Mouse (Mus musculus): ENCODE data around the gene Chd3. TPM values are rescaled to one million over a fixed set of nuclear protein-coding genes. Genes with fewer than 3 reads are reported as not detected.

Chd3 gene
- polyA plus RNA-seq, 1 experiment from 2014 or later: 56.7 TPM

DNA sequence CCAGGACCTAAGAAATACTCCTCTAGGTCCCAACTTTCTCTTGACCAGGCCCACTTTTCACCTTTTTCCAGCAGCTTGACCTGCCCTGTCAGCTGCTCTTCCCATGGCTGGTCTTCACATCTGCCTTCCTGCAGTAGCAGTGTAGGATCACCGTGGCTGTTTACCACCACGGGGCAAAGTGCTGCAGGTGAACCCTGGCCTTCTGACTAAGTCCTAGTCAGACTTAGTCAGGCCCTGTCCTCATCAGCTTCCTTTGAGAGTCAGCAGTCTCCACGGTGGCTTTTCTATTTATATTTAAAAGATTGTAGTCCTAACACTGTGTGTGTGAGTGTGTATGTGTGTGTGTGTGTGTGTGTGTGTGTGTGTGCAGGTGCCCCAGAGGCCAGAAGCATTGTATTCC lies 8.6 kb upstream of the Chd3 start:
- no peak for ATAC-seq (ENCODE audit: borderline replicate concordance, extremely low read depth, low FRiP score, low TSS enrichment)
- Histone ChIP-seq H3K9me3 (no peaks in the 10 kb centered on the region), H3K36me3 (peaks cover 28% of the 10 kb centered on the region; the same call in 1 of the 2 replicates), H3K9ac (no peak overlapping the region), H3K27ac (no peak overlapping the region), H3K4me1 (0 out of 2 replicates have a peak, but pooled peaks cover 3% of the 10 kb centered on the region), H3K4me3 (no peak overlapping the region), H3K27me3 (no peaks in the 10 kb centered on the region), H3K4me2 (no peak overlapping the region)
- WGBS: 64% methylated on average over 3 of the region's 3 CpGs

DNA sequence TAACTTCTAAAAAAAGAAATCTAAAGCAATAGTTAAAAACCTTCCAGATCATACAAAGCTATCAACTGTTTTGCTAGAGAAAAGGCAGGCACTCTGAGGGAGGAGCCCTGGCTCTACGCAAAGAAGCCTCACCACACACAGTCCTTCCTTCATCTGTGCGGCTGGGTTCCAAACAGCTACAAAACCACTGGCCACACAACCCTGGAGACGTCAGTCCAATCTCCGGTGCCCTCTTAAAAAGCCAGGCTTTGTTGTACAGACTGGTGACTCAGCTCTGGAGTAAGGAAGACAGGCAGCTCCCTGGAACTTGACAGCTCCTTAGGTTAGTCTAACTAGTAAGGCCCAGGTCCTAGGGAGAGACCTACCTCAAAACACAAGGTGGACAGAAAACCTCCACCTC lies 6.4 kb upstream of the Chd3 start:
- WGBS: 84% methylated on average over 4 of the region's 4 CpGs
- H3K4me2 ChIP-seq: no peak overlapping the region
- peaks cover 30% of the 10 kb centered on the region; the same call in 1 of the 2 replicates for H3K36me3 ChIP-seq
- no peaks in the 10 kb centered on the region for H3K27me3 ChIP-seq
- peaks cover 24% of the 10 kb centered on the region for H3K4me1 ChIP-seq
- ATAC-seq (ENCODE audit: borderline replicate concordance, extremely low read depth, low FRiP score, low TSS enrichment): no peak
- no peak overlapping the region for H3K4me3 ChIP-seq
- no peak overlapping the region for H3K9ac ChIP-seq
- no peaks in the 10 kb centered on the region for H3K9me3 ChIP-seq
- no peak overlapping the region for H3K27ac ChIP-seq

DNA sequence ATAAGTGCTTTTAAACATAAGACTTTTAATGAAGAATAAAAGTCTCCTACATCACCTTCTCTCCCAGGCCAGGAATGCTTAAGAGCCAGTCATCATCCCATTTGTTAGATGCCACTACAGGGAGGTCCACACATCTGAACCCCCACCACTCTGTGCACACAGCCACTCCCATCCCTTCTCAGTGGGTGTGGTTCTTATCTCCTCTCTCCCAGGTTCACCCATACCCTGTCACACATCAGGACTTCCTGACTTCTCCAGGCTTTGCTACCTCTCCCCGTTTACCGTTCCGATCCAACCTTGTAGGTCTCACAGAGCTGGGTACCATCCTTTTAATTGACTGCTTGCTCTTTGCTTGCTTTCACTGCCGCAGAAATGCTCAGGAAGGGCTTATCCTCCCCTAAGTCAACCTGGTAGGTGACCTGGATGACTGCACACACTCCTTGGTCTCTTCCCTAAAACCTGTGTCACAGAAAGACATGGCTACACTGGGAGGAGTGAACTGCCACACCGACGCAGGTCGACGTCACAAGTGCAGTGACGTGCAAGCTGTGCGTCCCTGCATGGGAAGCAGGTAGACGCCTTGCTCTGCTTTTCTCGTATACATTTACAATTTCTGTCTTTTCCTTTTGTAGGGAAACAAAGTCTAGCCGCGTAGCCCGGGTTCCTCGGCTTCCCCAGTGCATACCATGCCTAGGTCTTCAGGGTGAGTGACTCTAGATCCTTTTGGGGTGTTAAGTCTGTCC lies 4.2 kb upstream of the Chd3 start:
- Histone ChIP-seq H3K4me3 (no peak overlapping the region), H3K27me3 (no peaks in the 10 kb centered on the region), H3K27ac (no peak overlapping the region), H3K9me3 (no peaks in the 10 kb centered on the region), H3K4me2 (no peak overlapping the region), H3K9ac (no peak overlapping the region), H3K4me1 (peaks cover 30% of the 10 kb centered on the region), H3K36me3 (peaks cover 30% of the 10 kb centered on the region; the same call in 1 of the 2 replicates)
- 89% methylated on average over 16 of the region's 16 CpGs for WGBS
- no peak for ATAC-seq (ENCODE audit: borderline replicate concordance, extremely low read depth, low FRiP score, low TSS enrichment)

DNA sequence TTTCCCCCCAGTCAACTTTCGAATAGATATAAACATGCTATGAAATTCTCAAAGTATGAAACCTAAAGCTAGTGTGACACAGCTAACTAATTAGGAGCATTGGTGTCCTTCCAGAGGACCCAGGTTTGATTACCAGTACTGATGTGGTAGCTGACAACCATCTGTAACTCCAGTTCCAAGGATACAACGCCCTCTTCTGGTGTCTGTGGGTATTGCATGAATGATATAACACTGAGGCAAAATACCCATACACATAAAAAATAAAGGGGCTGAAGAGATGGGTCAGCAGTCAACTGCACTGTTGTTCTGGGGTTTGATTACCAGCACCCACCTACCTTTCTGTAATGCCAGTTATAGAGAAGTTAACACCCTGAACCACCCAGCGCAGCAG lies 3.6 kb upstream of the Chd3 start:
- 50% methylated on average over 3 of the region's 3 CpGs for WGBS
- H3K4me3 ChIP-seq: no peak overlapping the region
- H3K4me1 ChIP-seq: peaks cover 33% of the 10 kb centered on the region
- no peaks in the 10 kb centered on the region for H3K27me3 ChIP-seq
- 0 out of 2 replicates have a peak overlapping the region, but pooled peaks have one; percentile 17 for H3K4me2 ChIP-seq
- no peak for ATAC-seq (ENCODE audit: borderline replicate concordance, extremely low read depth, low FRiP score, low TSS enrichment)
- peaks cover 30% of the 10 kb centered on the region; the same call in 1 of the 2 replicates for H3K36me3 ChIP-seq
- no peak overlapping the region for H3K9ac ChIP-seq
- H3K27ac ChIP-seq: peak overlapping the region; percentile 41; the same call in 1 of the 2 replicates
- no peaks in the 10 kb centered on the region for H3K9me3 ChIP-seq

DNA sequence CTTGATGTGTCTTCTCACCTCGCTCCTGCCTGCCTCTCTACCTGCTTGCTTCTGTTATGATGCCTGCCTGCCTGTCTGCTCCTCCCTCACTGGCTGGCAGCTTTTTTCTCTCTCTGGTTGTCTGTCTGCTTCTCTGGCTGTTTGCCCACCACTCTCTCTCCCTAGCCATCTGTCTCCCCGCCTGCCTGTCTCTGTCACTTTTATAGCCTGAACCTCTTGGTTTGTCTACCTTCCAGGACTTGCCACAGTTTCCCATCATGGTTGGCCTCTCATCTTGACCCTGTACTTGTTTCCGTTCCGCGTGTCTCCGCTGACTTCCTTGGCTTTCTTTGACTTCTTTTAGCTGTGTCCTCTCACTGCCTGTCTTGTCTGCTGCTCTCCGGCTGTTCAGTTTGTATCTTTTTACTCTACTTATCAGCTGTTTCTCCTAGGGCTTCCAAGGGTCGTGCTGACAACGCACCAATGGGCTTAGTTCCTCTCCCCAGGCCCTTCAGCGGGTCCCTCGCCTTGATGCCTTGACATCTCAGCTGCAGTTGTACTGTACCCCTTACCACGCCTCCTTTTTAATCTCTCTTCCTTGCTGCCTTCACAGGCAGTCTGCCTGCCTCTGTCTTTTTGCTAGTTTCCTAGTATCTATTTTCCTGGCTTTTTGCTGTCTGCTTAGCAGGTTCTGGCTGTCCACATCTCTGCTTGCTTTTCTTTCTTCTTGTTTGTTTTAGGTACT lies 3.0 kb upstream of the Chd3 start:
- no peak for ATAC-seq (ENCODE audit: borderline replicate concordance, extremely low read depth, low FRiP score, low TSS enrichment)
- no peaks in the 10 kb centered on the region for H3K9me3 ChIP-seq
- H3K27me3 ChIP-seq: no peaks in the 10 kb centered on the region
- H3K4me3 ChIP-seq: no peak overlapping the region
- H3K4me1 ChIP-seq: peaks cover 37% of the 10 kb centered on the region
- no peak overlapping the region for H3K9ac ChIP-seq
- H3K4me2 ChIP-seq: peak overlapping the region; percentile 17; the same call in 1 of the 2 replicates
- WGBS: 30% methylated on average over 12 of the region's 12 CpGs
- peaks cover 25% of the 10 kb centered on the region; the same call in 1 of the 2 replicates for H3K36me3 ChIP-seq
- H3K27ac ChIP-seq: peak overlapping the region; percentile 85

DNA sequence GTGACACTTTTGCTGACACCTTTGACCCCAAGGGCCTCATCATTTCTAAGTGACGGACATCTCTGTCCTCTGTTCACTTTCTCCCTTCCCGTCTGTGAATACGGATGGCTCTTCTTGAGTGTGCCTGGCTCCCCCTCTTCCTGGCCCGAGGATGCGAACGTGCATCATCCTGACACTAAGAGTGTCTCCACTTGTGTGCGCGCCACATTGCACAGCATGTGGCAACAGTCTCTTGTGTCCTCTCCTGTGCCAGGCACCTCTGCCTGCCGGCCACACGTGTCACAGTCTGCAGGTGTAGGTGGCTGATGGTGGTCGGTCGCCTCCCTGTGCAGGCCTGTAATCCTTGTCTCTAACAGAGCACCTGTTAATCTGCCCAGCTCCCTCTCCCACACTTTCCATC lies 2.4 kb upstream of the Chd3 start:
- Histone ChIP-seq H3K9me3 (no peaks in the 10 kb centered on the region), H3K36me3 (peaks cover 22% of the 10 kb centered on the region; the same call in 1 of the 2 replicates), H3K4me2 (peak overlapping the region; percentile 45; the same call in 1 of the 2 replicates), H3K9ac (no peak overlapping the region), H3K27ac (peak overlapping the region; percentile 85), H3K4me1 (peaks cover 38% of the 10 kb centered on the region), H3K27me3 (no peaks in the 10 kb centered on the region), H3K4me3 (no peak overlapping the region)
- WGBS: 46% methylated on average over 12 of the region's 12 CpGs
- ATAC-seq (ENCODE audit: borderline replicate concordance, extremely low read depth, low FRiP score, low TSS enrichment): no peak

DNA sequence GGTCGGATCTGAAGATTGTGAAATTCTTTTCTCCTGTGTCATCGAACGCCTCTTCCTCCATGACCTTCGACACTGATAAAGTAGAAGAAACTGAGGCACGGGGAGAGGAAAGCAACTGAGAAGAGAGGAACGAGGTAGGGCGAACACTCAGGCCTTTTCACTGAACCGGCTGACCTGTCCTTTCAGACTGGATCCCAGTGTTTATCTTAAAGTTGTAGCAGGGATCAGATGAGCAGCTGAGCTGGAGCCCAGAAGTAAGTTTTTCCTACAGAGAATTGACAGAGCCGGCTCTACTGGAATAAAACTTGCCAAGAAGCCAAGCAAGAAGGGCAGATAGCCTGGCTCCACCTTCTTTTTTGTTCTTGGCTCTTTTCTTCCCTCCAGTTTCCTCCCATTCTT lies 1.6 kb upstream of the Chd3 start:
- H3K9me3 ChIP-seq: no peaks in the 10 kb centered on the region
- ATAC-seq (ENCODE audit: borderline replicate concordance, extremely low read depth, low FRiP score, low TSS enrichment): no peak
- peak overlapping the region; percentile 4; the same call in 1 of the 2 replicates for H3K4me3 ChIP-seq
- H3K27me3 ChIP-seq: no peaks in the 10 kb centered on the region
- 14% methylated on average over 9 of the region's 9 CpGs for WGBS
- peaks cover 18% of the 10 kb centered on the region; the same call in 1 of the 2 replicates for H3K36me3 ChIP-seq
- H3K4me1 ChIP-seq: peaks cover 43% of the 10 kb centered on the region
- H3K27ac ChIP-seq: peak overlapping the region; percentile 85
- peak overlapping the region; percentile 45 for H3K4me2 ChIP-seq
- H3K9ac ChIP-seq: peak overlapping the region; percentile 7

DNA sequence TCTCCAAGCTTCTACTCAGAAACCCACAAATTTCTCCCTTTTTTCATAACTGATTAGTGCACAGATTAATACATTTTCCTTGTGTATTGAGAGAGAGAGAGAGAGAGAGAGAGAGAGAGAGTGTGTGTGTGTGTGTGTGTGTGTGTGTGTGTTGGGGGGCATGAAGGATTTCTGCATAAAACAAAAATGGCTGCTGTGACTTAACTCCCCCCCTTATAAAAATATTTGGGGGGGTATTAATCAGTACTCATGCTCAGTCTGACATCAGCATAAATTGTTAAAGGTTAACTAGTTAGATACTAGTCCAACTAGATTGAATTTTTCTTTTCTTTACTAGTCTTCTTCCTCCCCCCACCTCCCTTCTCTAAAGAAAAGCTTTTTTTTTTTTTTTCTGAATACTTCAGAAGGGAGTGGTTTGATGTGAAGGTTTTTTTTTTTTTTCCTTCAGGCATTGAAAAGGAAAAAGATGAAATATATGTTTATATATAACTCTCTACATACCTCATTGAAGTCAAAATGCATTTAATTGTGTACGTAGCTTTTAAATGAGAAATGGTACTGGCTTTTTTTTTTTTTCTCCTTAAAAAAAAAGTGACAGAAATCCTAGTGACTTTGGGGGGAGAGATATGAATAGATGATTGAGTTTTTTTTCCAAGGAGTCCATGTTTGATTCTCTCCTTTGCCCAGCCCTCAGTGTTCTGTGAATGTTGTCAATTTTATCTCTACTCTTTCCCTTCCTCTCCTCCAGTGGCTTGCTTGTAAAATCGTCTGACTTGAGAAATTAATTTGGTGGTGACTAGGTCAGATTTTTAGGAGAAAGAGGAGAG lies 997 bp upstream of the Chd3 start:
- Histone ChIP-seq H3K36me3 (peaks cover 15% of the 10 kb centered on the region; the same call in 1 of the 2 replicates), H3K27ac (peak overlapping the region; percentile 100), H3K4me3 (peak overlapping the region; percentile 87), H3K27me3 (no peaks in the 10 kb centered on the region), H3K9ac (peak overlapping the region; percentile 99), H3K4me2 (peak overlapping the region; percentile 83), H3K4me1 (peaks cover 49% of the 10 kb centered on the region), H3K9me3 (no peaks in the 10 kb centered on the region)
- 14% methylated on average over 2 of the region's 2 CpGs for WGBS
- ATAC-seq (ENCODE audit: borderline replicate concordance, extremely low read depth, low FRiP score, low TSS enrichment): no peak

DNA sequence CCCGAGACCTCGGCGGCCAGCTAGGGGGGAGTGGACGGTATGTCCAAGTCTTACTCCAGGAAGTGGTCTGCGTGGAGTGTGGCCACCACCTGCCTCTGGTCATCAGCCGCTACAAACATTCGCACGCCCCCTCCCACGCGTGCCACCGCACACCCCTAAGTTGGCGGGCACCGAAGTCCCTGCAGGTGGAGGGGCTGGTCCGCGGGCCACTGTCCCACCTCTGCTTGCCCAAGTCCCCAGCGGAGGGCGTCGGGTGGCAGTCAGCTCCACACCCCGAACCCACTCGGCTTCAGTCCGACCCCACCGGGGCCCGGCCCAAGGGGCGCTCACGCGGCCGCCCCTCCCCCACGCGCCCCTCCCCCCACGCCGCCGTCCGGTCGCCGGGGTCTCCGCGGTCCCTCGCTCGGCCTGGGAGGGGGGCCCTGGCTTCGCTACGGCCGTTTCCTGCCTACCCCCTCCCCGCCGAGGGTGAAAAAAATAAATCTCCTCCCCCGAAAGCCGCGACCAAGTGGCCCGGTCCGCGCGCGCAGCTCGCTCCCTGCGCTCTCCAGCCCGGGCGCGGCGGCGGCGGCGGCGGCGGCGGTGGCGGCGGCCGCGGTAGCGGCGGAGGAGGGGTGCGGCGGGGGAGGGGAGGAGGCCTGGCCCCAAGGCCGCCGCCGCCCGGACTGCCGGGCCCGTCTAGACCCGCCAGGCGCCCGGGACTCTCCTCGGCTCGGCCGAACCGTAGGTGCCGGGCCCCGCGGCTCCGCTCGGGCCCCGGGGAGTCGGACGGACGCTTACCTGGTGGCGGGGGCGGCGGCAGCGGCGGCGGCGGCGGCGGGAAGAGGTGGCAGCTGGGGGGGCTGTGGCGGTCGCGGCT lies 621 bp downstream of the Chd3 start:
- Histone ChIP-seq H3K4me1 (peaks cover 65% of the 10 kb centered on the region), H3K9ac (peak overlapping the region; percentile 99), H3K9me3 (no peaks in the 10 kb centered on the region), H3K27ac (peak overlapping the region; percentile 100), H3K4me3 (peak overlapping the region; percentile 87), H3K4me2 (peak overlapping the region; percentile 83), H3K36me3 (peaks cover 16% of the 10 kb centered on the region), H3K27me3 (no peaks in the 10 kb centered on the region)
- under 1% methylated on average over 69 of the region's 106 CpGs for WGBS
- ATAC-seq (ENCODE audit: borderline replicate concordance, extremely low read depth, low FRiP score, low TSS enrichment): no peak

DNA sequence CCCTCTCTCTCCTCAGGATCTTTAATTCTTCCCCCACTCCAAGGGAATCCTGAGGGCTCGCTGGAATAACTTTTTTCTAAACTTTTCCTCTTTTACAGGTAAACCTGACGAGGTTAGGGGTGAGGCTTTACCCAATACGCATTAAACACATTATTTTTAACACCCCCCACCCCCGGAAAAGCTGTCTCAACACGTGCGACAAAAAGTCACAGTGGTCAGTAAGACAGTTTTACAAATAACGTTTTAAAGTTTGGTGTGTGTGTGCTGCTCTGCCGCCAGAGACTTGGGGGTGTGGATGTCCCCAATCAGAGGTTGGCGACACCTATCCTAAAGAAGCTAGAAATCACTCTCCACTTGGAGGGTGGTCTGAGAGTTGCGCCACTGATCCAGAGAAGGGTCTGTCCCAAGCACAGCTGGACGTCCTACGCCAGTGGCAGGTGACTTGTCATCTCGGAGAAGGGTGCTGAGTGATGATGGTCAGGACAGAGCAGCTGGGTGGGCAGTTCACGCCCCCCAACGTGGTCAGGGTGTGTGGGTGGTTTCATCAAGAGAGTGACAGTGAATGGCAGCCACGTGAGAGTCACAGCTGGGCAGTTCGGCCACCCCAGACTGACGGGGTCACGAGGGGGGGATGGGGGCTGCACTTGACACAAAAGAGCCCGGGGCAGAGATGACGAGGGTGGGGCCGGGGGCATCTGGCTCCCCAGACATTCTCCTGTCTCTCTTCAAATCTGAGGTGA lies 1.4 kb downstream of the Chd3 start:
- Histone ChIP-seq H3K36me3 (peaks cover 17% of the 10 kb centered on the region), H3K27me3 (no peaks in the 10 kb centered on the region), H3K9me3 (no peaks in the 10 kb centered on the region), H3K9ac (peak overlapping the region; percentile 99), H3K4me3 (peak overlapping the region; percentile 87), H3K27ac (peak overlapping the region; percentile 100), H3K4me1 (peaks cover 67% of the 10 kb centered on the region), H3K4me2 (peak overlapping the region; percentile 83)
- under 1% methylated on average over 22 of the region's 22 CpGs for WGBS
- no peak for ATAC-seq (ENCODE audit: borderline replicate concordance, extremely low read depth, low FRiP score, low TSS enrichment)

All from lung, embryonic 15.5 days (tissue).